Mouse (Mus musculus) frontal cortex, postnatal 25 days (tissue): ENCODE data around the gene Myo1f.
A peak's percentile ranks its signal among the peaks of the same experiment; 100 is the strongest.

Source experiments
- DNase-seq, 2 experiments: peaks; one replicate each; pipeline ENCODE4 v3.0.0; 2022; ENCODE audit warnings: low spot score in 2 of 2

The Myo1f gene

GRCm38 (mm10) chr17:33555223-33555855 lies at the start of gene Myo1f:
Myo1f (plus strand) TSS chr17:33555707.
- no peak for DNase-seq

GRCm38 (mm10) chr17:33508386-33508785 lies 47.1 kb upstream of the Myo1f start:
- no peak for DNase-seq

- DNase-seq = no peak
Measured at GRCm38 (mm10) chr17:33510172-33510571, 45.3 kb upstream of the Myo1f start.

- DNase-seq = no peak
Measured at GRCm38 (mm10) chr17:33512441-33513415, 42.8 kb upstream of the Myo1f start.

GRCm38 (mm10) chr17:33513874-33514273 lies 41.6 kb upstream of the Myo1f start:
- DNase-seq = no peak

- no peak for DNase-seq
Measured at GRCm38 (mm10) chr17:33520366-33520765, 35.1 kb upstream of the Myo1f start.

GRCm38 (mm10) chr17:33523431-33523917 lies 32.0 kb upstream of the Myo1f start:
- DNase-seq = no peak

DNA sequence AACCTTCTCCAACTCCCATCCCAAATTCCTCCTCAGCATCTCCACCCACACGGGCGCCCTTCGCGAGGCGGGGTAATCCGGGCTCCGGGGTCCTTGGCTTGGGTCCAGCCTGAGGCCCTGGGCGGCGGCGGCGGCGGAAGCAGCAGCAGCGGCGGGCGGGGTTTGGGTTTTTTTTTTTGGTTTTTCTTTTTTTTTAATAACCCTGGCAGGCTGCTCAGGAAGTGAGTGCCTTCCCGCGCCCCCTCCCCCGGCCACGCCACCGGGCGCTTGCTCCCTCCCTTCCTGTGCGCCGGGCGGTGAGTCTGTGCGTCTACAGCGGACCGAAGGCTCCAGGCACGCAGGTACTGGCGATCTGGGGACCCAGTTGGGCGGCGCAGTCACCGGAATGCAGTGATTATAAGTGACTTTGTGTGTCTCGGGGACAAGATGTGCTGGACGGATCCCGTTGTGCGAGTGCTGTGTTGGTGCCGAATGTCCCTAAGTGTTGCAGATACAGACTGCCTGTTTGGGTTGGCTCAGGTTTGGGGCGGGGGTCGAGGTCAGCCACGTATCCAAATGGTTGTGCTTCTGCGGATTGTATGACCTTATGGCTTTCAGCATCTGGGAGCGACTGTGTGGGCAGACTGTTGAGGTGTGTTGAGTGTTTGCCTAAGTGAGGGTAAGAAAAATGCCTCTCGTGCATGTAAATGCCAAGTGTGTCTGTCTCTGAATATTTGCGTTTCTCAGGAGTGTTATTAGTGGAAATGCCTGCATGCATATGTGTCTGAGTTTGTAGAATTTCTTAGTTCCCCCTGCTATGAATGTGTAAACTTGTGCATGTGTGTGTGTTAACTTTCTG lies 31.4 kb upstream of the Myo1f start, which contains the start of gene Adamts10:
TSS of gene Adamts10 (plus strand) at position 287 of the 838 bp plus-strand sequence.
- DNase-seq = peak; percentile 27 to 41

DNA sequence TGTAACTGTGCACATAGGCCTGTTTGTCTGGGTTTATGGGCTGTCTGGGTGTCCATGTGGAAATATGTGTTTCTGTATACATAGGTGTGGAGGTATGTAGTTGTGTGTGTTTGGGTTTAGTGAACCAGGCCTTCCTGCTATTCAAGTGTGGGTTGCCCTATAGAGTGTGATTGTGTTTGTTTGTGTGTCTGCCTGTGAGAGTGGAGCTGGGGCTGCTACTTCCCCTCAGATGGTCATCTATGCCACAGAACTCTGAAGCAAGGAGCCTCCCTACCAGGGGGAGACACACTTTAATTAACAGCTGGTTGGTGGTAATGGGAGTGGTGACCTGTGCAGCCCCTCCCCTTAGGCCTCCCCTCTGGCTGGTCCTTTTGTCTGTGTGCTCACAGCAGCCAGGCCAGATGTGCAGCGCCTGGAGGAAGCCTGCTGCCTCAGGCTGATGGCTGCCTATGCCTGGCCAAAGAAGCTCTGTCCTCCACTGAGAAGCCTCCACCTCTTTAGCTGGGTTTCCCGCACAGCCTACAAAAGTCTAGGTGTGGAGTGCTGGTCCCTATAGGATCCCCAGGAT lies 30.6 kb upstream of the Myo1f start:
- no peak for DNase-seq

GRCm38 (mm10) chr17:33526506-33526905 lies 29.0 kb upstream of the Myo1f start:
- DNase-seq = no peak

GRCm38 (mm10) chr17:33539106-33539675 lies 16.3 kb upstream of the Myo1f start:
- peak in 1 of 2 experiments; percentile 18 for DNase-seq

DNA sequence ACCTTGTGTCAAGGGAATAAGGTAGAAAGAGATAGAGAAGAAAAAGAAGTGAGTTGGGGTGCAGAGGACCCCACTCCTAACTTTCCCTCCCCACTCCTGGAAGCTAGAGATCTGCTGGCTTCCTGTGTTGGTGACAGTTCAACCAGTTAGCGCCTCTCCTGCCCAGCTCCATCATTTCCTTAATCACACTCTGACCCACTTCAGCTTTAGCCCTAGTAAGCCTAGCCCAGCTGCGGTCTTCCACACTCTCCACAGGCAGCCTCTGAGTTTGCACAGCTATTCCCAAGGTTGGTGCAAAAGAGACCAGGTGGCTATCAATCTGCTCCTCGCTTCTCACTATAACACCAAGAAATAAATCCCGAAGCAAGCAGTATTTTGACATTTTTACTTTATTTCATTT lies 15.6 kb upstream of the Myo1f start:
- no peak for DNase-seq

DNA sequence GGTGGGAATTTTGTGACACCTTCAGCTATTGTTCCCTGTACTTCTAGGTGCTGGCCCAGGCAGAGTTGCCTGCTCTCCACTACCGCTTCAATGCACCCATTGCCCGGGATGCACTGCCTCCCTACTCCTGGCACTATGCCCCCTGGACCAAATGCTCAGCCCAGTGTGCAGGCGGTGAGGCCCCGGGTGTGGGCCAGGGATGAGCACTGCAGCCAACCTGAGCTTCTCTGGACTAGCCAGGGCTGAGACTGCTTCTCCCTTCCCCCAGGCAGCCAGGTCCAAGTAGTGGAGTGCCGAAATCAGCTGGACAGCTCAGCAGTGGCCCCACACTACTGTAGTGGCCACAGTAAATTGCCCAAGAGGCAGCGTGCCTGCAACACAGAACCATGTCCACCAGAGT lies 6.3 kb upstream of the Myo1f start:
- DNase-seq = no peak

DNA sequence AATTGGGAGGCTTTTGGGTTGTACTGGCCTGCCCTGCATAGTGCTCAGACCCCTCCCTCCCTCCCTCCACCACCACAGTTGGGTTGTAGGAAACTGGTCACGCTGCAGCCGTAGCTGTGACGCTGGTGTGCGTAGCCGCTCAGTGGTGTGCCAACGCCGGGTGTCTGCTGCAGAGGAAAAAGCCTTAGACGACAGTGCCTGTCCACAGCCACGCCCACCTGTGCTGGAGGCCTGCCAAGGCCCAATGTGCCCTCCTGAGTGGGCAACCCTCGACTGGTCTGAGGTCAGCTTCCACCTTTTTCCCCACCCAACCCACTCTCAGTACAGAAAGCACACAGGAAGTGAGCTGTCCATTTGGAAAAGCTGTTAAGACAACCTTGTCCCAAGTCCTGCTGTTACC lies 5.1 kb upstream of the Myo1f start:
- DNase-seq = no peak

DNA sequence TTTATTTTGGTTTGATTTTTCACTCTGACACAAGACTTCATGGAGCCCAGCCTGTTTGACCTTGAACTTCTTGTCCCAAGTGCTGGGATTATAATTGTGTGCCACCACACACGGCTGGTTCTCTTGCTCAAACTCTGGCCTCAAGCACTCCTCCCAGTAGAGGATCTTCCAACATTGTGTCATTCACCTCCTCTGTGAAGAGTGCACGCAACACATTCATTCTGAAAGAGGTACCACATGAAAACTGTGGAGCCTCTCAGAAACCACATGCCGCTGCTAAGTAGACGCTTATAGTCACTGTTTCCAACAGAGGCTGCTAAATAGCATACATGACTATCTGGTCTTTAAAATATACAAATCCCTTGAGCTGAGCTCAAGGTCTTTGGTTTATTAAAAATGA lies 3.4 kb upstream of the Myo1f start:
- no peak for DNase-seq

- no peak for DNase-seq
Measured at GRCm38 (mm10) chr17:33552964-33553363, 2.5 kb upstream of the Myo1f start.

DNA sequence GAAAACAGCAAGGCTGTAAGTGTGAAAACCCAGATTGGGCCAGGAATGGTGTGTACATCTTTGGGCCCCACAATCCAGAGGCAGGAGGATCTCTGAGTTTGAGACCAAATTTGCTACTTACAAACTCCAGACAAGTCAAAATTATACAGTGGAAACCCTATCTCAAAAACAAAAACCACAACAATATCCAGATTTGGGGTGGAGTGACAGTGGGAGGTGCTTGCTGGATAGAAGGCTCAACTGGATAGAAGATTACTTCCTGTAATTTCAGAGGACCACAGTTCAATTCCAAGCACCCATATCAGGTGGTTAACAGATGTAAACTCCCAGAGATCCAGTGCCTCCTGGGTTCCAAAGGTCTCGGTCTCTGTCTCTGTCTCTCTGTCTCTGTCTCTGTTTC lies 971 bp upstream of the Myo1f start:
- no peak for DNase-seq

GRCm38 (mm10) chr17:33557922-33558321 lies 2.4 kb downstream of the Myo1f start:
- no peak for DNase-seq

DNA sequence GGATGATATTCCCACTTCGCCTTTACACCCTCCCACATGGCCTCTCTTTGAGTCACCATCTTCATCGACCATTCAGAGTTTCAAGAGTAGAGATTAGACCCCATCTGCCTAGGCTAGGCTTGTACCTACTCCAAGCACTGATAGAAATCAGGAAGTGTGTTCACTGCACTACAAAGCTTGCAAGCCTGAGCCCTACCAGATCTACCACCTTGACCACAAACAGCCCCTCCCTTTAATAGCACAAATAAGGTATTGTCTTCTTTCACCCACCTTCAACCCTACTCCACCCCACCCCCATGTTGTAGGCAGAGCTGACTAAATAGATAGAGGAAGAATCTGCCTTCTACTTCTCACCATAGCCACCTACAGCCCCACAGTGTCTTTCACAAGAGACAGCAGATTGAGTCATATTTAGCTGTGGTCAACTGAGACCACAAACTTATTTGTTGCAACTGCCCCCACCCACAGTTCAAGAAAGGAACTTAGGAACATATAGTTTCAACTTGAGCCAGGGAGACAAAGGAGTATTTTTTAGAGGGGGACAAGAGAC lies 8.1 kb downstream of the Myo1f start:
- DNase-seq = no peak

- DNase-seq = no peak
Measured at GRCm38 (mm10) chr17:33564599-33564998, 9.1 kb downstream of the Myo1f start.

GRCm38 (mm10) chr17:33566182-33566581 lies 10.7 kb downstream of the Myo1f start:
- DNase-seq = no peak
